Mouse (Mus musculus) E14TG2a.4 (cell line): ENCODE results near the gene Pbxip1.

Experiments used
- H3K27me3 ChIP-seq: 2 replicates; pipeline ENCODE4 v1.6.1; 2014; ENCODE audit warnings: low read length, control low read depth; ENCODE audit not compliant: insufficient read depth
- H3K36me3 ChIP-seq: 2 replicates; pipeline ENCODE4 v1.6.1; 2014; ENCODE audit warnings: low read length, control low read depth; ENCODE audit not compliant: insufficient read depth
- H3K4me1 ChIP-seq: replicated peaks from 2 replicates; pipeline ENCODE4 v1.6.1; 2014; ENCODE audit warnings: low read depth, low read length, control low read depth
- H3K4me3 ChIP-seq: replicated peaks from 2 replicates; pipeline ENCODE4 v1.5.1; 2014; ENCODE audit warnings: mild to moderate bottlenecking, low read length
- H3K9me3 ChIP-seq: 2 replicates; pipeline ENCODE4 v1.6.1; 2014; ENCODE audit warnings: low read length, control low read depth
- CTCF ChIP-seq: conservative IDR thresholded peaks from 2 replicates; pipeline ENCODE4 v1.5.1; 2014; ENCODE audit warnings: low read length
- NANOG ChIP-seq: IDR thresholded peaks from 2 replicates; pipeline ENCODE4 v1.6.1; 2014; ENCODE audit warnings: borderline replicate concordance, low read length, mixed read lengths
- POU5F1 ChIP-seq: IDR thresholded peaks from 2 replicates; pipeline ENCODE4 v1.6.1; 2014; ENCODE audit warnings: low read length, borderline replicate concordance

Gene Pbxip1

GRCm38 (mm10) chr3:89418170-89418860 is 18.2 kb upstream of the Pbxip1 start, which contains the start of the genes Cks1b and Shc1:
Cks1b (minus strand) TSS chr3:89418383.
Shc1 (plus strand) TSS chr3:89418443.
- Histone ChIP-seq H3K4me1 (peaks cover 55% of the 10 kb centered on the region), H3K9me3 (no peaks in the 10 kb centered on the region), H3K27me3 (no peaks in the 10 kb centered on the region), H3K4me3 (peak within 1 kb of the TSS; percentile 83), H3K36me3 (peaks cover 44% of the 10 kb centered on the region)
- TF ChIP-seq NANOG (0 out of 2 replicates have a peak, but pooled peaks have one; percentile 21), POU5F1 (no peak)

- H3K4me1 ChIP-seq: peaks cover 57% of the 10 kb centered on the region
- H3K9me3 ChIP-seq: no peaks in the 10 kb centered on the region
- TF ChIP-seq POU5F1 (no peak), NANOG (no peak), CTCF (no peak)
- peaks cover 44% of the 10 kb centered on the region for H3K36me3 ChIP-seq
- H3K27me3 ChIP-seq: no peaks in the 10 kb centered on the region
- peak overlapping the region; percentile 83 for H3K4me3 ChIP-seq
Measured at GRCm38 (mm10) chr3:89418861-89419250, 17.6 kb upstream of the Pbxip1 start.

GRCm38 (mm10) chr3:89419571-89419970 is 16.9 kb upstream of the Pbxip1 start:
- H3K4me1 ChIP-seq: peaks cover 62% of the 10 kb centered on the region

GRCm38 (mm10) chr3:89419981-89420380 is 16.5 kb upstream of the Pbxip1 start:
- TF ChIP-seq NANOG (no peak), POU5F1 (no peak), CTCF (no peak)
- no peaks in the 10 kb centered on the region for H3K27me3 ChIP-seq
- H3K9me3 ChIP-seq: no peaks in the 10 kb centered on the region
- peaks cover 44% of the 10 kb centered on the region for H3K36me3 ChIP-seq
- H3K4me3 ChIP-seq: peak overlapping the region; percentile 83
- H3K4me1 ChIP-seq: peaks cover 66% of the 10 kb centered on the region

More at GRCm38 (mm10) chr3:89419571-89419970, 16.9 kb upstream of the Pbxip1 start:
- H3K36me3 ChIP-seq: peaks cover 44% of the 10 kb centered on the region
- TF ChIP-seq CTCF (no peak), POU5F1 (no peak), NANOG (no peak)
- peak overlapping the region; percentile 83 for H3K4me3 ChIP-seq
- H3K27me3 ChIP-seq: no peaks in the 10 kb centered on the region
- H3K9me3 ChIP-seq: no peaks in the 10 kb centered on the region

- peak overlapping the region; percentile 83 for H3K4me3 ChIP-seq
- no peaks in the 10 kb centered on the region for H3K27me3 ChIP-seq
- peaks cover 44% of the 10 kb centered on the region for H3K36me3 ChIP-seq
- H3K4me1 ChIP-seq: peaks cover 71% of the 10 kb centered on the region
- no peak for TF ChIP-seq POU5F1
- no peak for TF ChIP-seq CTCF
- no peak for TF ChIP-seq NANOG
- H3K9me3 ChIP-seq: no peaks in the 10 kb centered on the region
Measured at GRCm38 (mm10) chr3:89420421-89420820, 16.1 kb upstream of the Pbxip1 start.

- H3K36me3 ChIP-seq: peaks cover 44% of the 10 kb centered on the region
- no peaks in the 10 kb centered on the region for H3K27me3 ChIP-seq
- TF ChIP-seq CTCF: no peak
- TF ChIP-seq POU5F1: no peak
- TF ChIP-seq NANOG: no peak
- peaks cover 71% of the 10 kb centered on the region for H3K4me1 ChIP-seq
- no peaks in the 10 kb centered on the region for H3K9me3 ChIP-seq
- H3K4me3 ChIP-seq: peak overlapping the region; percentile 83
Measured at GRCm38 (mm10) chr3:89421002-89421774, 15.3 kb upstream of the Pbxip1 start.

GRCm38 (mm10) chr3:89421810-89422473 is 14.6 kb upstream of the Pbxip1 start:
- Histone ChIP-seq H3K9me3 (no peaks in the 10 kb centered on the region), H3K4me3 (peak overlapping the region; percentile 83), H3K36me3 (peaks cover 44% of the 10 kb centered on the region), H3K27me3 (no peaks in the 10 kb centered on the region), H3K4me1 (peaks cover 70% of the 10 kb centered on the region)
- TF ChIP-seq CTCF (no peak), POU5F1 (no peak), NANOG (no peak)

- TF ChIP-seq CTCF (no peak), POU5F1 (no peak), NANOG (no peak)
Measured at GRCm38 (mm10) chr3:89422556-89423205, 13.8 kb upstream of the Pbxip1 start.

More at GRCm38 (mm10) chr3:89422556-89423205, 13.8 kb upstream of the Pbxip1 start:
- Histone ChIP-seq H3K9me3 (no peaks in the 10 kb centered on the region), H3K4me1 (peaks cover 76% of the 10 kb centered on the region), H3K4me3 (peak overlapping the region; percentile 83), H3K27me3 (no peaks in the 10 kb centered on the region), H3K36me3 (peaks cover 51% of the 10 kb centered on the region)
